Mouse (Mus musculus) lung, adult 2 months (tissue): ENCODE data around the gene Gm4756. TPM values are rescaled to one million over a fixed set of nuclear protein-coding genes. Genes with fewer than 3 reads are reported as not detected.

Experiments
- DNase-seq: peaks from one replicate; pipeline ENCODE4 v3.0.0; 2022
- H3K4me1 ChIP-seq: fragments of 200-500 bp; 2 replicates; pipeline ENCODE4 v1.6.1; 2011; ENCODE audit warnings: low read length; ENCODE audit not compliant: control insufficient read depth, insufficient read depth
- H3K4me3 ChIP-seq: fragments of 200-500 bp; replicated peaks from 2 replicates; pipeline ENCODE3; 2011; ENCODE audit warnings: low read depth, mild to moderate bottlenecking, control low read depth, low read length; ENCODE audit errors: extremely low read depth
- CTCF ChIP-seq: fragments of 200-500 bp; IDR thresholded peaks from 2 replicates; pipeline ENCODE4 v1.5.1; 2011; ENCODE audit warnings: mild to moderate bottlenecking, low read length, control low read depth; ENCODE audit not compliant: insufficient read depth
- POLR2A ChIP-seq: fragments of 200-500 bp; IDR thresholded peaks from 2 replicates; pipeline ENCODE4 v1.6.1; 2011; ENCODE audit warnings: low read depth, mild to moderate bottlenecking, control low read depth, low read length, borderline replicate concordance; ENCODE audit errors: extremely low read depth
- WGBS: fragments of 180-500 bp; shearing (Covaris S2); methylation state at CpG from one replicate; pipeline ENCODE4 v1.1.7; 2018; 5-methylcytosine and 5-hydroxymethylcytosine counted together
- polyA plus RNA-seq: library from polyadenylated mRNA; depleted of rRNA; stranded (reverse); fragments of >200 nt; gene quantifications from 2 replicates; pipeline ENCODE4 v1.2.3, GENCODE M21; 2012

Gm4756 gene
- polyA plus RNA-seq, 1 experiment, result 0.17 TPM

- no peak overlapping the region for H3K4me3 ChIP-seq
- H3K4me1 ChIP-seq, result no peaks in the 10 kb centered on the region
- WGBS, result 73% methylated on average over 3 of the region's 3 CpGs
- TF ChIP-seq POLR2A, result no peak
- no peak for TF ChIP-seq CTCF
- no peak for DNase-seq
Observed at GRCm38 (mm10) chr12:72679635-72680034, 30.2 kb upstream of the Gm4756 start.

GRCm38 (mm10) chr12:72674820-72675219 is 25.4 kb upstream of the Gm4756 start:
- Histone ChIP-seq H3K4me3 (no peak overlapping the region), H3K4me1 (peaks cover 4% of the 10 kb centered on the region)
- no peak for TF ChIP-seq CTCF
- no peak for TF ChIP-seq POLR2A
- no peak for DNase-seq
- 44% methylated on average over 2 of the region's 2 CpGs for WGBS

GRCm38 (mm10) chr12:72674079-72674797 is 24.8 kb upstream of the Gm4756 start:
- WGBS, result 54% methylated on average over 7 of the region's 7 CpGs
- Histone ChIP-seq H3K4me1 (peaks cover 4% of the 10 kb centered on the region), H3K4me3 (no peak overlapping the region)
- TF ChIP-seq POLR2A (no peak), CTCF (no peak)
- DNase-seq, result peak; percentile 34

GRCm38 (mm10) chr12:72671516-72672135 is 22.2 kb upstream of the Gm4756 start:
- WGBS, result 67% methylated on average over 6 of the region's 6 CpGs
- no peak for TF ChIP-seq CTCF
- no peak for TF ChIP-seq POLR2A
- no peak overlapping the region for H3K4me3 ChIP-seq
- H3K4me1 ChIP-seq, result peaks cover 4% of the 10 kb centered on the region
- DNase-seq, result no peak

GRCm38 (mm10) chr12:72670921-72671320 is 21.5 kb upstream of the Gm4756 start:
- no peak for DNase-seq
- no peak overlapping the region for H3K4me3 ChIP-seq
- TF ChIP-seq CTCF, result no peak
- no peak for TF ChIP-seq POLR2A
- 73% methylated on average over 8 of the region's 8 CpGs for WGBS
- peaks cover 4% of the 10 kb centered on the region for H3K4me1 ChIP-seq

- no peak overlapping the region for H3K4me3 ChIP-seq
- 43% methylated on average over 10 of the region's 10 CpGs for WGBS
- no peak for TF ChIP-seq POLR2A
- no peak for TF ChIP-seq CTCF
- no peak for DNase-seq
- H3K4me1 ChIP-seq, result peaks cover 7% of the 10 kb centered on the region
Observed at GRCm38 (mm10) chr12:72667868-72668469, 18.5 kb upstream of the Gm4756 start.

GRCm38 (mm10) chr12:72666015-72666414 is 16.6 kb upstream of the Gm4756 start:
- no peak overlapping the region for H3K4me3 ChIP-seq
- H3K4me1 ChIP-seq, result peaks cover 7% of the 10 kb centered on the region
- TF ChIP-seq CTCF (no peak), POLR2A (no peak)
- no peak for DNase-seq
- 62% methylated on average over 5 of the region's 5 CpGs for WGBS

GRCm38 (mm10) chr12:72664735-72665337 is 15.4 kb upstream of the Gm4756 start, which contains the start of gene Dhrs7:
TSS of gene Dhrs7 (minus strand) at chr12:72664909.
- Histone ChIP-seq H3K4me1 (peaks cover 7% of the 10 kb centered on the region), H3K4me3 (peak within 1 kb of the TSS; percentile 88)
- peak; percentile 89 for DNase-seq
- TF ChIP-seq CTCF, result no peak
- TF ChIP-seq POLR2A, result peak; percentile 93; the same call in 1 of the 2 replicates
- WGBS, result under 1% methylated on average over 33 of the region's 33 CpGs

GRCm38 (mm10) chr12:72664020-72664734 is 14.7 kb upstream of the Gm4756 start:
- no peak for TF ChIP-seq CTCF
- TF ChIP-seq POLR2A, result no peak
- DNase-seq, result peak; percentile 36
- H3K4me1 ChIP-seq, result peaks cover 7% of the 10 kb centered on the region
- WGBS, result 2% methylated on average over 28 of the region's 28 CpGs
- H3K4me3 ChIP-seq, result peak overlapping the region; percentile 88
